Mouse (Mus musculus): ENCODE data around the gene Fcrla.

The Fcrla gene

GRCm38 (mm10) chr1:170929245-170929644 is 1.9 kb upstream of the Fcrla start:
- no peak for DNase-seq (ENCODE audit: low spot score in 2 of 2)

GRCm38 (mm10) chr1:170928467-170928866 is 1.1 kb upstream of the Fcrla start:
- DNase-seq (ENCODE audit: low spot score in 2 of 2): peak; percentile 87 to 89

DNA sequence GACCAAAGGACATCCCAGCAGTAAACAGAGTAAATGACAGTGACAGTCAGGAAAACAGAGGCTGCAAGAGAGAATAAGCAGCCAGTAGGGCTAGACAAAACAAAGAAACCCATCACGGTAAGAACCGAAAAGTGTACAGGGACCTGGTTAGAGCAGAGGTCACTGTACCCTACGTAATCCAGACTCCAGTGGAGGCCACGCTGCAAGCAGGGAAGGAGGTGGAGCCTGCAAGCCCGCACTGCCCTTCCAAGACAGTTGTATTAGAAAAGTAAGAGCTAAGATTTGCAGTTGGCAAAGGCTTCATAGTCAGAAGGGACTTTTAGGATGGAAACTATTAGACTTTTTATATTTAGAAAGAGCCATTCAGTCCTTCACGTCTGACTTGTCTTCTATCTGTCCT is 442 bp downstream of the Fcrla start:
- DNase-seq (ENCODE audit: low spot score in 2 of 2): peak; percentile 38 to 42

DNA sequence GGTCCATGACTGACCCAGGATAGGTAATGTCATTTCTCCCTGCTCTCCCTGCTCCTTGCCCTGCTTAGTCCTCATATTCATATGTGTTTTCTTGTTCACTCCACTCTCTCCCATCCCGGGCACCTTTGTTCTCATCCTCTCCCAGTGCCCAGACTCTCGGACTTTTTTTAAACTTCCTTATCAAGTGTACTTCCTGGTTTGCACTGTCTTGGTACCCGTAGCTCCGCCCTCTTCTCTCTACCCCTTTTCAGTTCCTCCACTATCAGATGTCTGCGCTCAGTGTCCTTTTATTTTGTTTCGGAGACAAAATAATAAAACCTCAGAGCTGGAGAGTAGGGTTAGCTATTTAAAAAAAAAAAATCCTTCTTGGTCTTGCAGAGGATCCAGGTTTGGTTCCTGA is 2.9 kb downstream of the Fcrla start:
- peak; percentile 80 to 84 for DNase-seq (ENCODE audit: low spot score in 2 of 2)

GRCm38 (mm10) chr1:170919308-170919707 is 8.1 kb downstream of the Fcrla start:
- no peak for DNase-seq (ENCODE audit: low spot score in 2 of 2)

- DNase-seq (ENCODE audit: low spot score in 2 of 2): no peak
These were observed 11.7 kb downstream of the Fcrla start for GRCm38 (mm10) chr1:170915657-170916056.

DNA sequence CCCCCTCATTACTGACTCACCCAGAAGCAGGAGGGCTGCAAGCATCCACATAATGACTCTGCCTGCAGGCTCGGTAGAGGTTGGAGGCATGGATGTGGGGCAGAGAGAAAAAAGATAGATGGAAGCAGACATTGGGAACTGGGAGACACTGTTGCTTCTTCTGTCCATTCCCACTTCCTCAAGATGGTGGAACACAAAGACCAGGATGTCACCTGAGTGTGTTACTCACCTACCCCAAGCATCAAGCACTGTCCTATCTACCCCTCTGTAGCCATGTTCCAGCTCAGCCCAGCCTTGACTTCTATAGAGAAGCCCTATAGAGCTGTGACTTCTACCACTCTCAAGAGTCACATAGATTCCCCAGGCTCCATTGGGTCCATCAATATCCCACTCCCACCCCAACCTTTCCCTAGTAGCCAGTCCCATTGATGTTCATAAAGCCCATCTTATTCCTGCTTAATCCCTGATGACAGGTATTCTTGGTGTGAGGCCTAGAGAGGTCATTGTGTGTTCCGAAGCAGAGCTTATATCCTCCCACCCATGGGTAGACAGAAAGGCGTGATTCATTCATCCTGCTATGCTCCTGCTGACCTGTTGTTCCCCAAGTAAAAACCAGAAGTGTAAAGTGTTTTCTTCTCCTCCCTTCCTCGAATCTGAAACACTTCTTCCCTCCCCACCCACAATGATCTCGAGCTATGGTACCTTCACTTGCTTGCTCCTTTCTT is 14.3 kb downstream of the Fcrla start, which contains the start of gene Fcrlb:
Gene Fcrlb (minus strand): TSS at position 51 of the 725 bp plus-strand sequence.
- DNase-seq (ENCODE audit: low spot score in 2 of 2): no peak

DNA sequence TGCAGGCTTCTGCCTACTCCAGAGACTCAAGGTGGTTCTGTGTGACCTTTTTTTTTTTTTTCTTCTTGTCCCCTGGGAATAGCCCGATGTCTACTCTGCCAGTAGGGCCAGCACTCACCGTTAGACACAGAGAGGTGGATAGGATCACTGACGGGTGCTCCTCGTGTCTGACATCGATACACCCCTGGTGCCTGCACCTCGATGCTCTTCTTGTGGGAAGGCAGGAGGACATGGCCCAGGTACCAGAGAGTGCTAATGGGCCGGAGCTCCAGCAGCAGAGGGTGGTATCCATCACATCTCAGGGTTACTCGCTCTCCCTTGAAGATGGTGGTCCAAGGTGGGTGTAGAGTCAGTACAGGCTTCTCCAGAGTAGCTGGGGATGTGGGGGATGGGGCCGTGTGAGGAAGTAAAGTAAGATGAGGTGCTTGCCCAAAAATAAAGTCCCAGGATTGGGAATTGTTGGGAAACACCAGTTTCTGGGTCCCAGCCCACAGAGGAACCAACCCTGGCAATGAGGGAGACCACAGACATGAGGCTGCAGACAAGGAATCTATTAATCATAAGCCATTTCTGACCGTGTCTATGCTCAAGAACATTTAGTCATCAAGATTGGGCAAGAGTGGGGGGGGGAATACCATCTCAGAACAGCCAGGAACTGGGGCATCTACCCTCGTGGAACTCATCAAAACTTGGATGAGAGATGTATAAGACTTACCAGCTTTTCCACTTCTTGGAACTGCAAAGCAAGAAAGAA is 15.3 kb downstream of the Fcrla start:
- DNase-seq (ENCODE audit: low spot score in 2 of 2): no peak

- DNase-seq (ENCODE audit: low spot score in 2 of 2): no peak
These were observed 19.0 kb downstream of the Fcrla start for GRCm38 (mm10) chr1:170908341-170908740.

DNA sequence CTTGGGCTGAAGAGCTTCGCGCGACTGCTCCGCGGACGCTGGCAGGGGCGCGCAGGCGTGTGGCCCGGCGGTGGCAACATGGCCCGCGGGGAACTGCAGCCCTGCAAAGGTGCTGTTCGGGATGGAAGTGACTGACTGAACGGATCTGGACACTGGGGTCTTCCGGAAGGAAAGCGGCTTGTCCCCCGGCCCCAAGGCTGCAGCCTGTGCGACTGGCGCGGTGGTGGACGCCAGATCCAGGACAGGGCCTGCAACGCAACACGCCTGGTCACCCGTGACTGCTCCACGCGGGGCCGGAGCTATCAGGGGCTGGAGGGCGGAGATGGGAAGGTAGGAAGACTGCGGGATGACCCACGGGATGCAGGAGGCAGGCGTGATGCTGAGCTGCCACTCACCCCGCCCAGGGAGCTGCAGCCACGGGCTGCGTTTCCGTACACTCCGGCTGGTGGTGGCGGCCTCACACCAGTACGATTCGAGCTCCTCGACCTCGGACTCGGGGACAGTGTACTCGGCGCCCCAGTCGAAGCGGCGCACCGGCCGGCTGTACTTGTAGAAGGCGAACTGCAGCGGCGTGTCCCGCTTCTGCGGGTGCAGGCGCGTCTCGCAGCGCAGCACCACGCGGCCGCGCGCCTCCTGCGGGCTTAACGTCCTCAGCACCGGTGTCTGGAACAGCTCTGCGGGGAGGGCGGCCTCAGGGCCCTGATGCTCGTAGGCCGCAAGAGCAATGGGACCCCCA is 19.8 kb downstream of the Fcrla start:
- DNase-seq (ENCODE audit: low spot score in 2 of 2): peak; percentile 35 to 41

DNA sequence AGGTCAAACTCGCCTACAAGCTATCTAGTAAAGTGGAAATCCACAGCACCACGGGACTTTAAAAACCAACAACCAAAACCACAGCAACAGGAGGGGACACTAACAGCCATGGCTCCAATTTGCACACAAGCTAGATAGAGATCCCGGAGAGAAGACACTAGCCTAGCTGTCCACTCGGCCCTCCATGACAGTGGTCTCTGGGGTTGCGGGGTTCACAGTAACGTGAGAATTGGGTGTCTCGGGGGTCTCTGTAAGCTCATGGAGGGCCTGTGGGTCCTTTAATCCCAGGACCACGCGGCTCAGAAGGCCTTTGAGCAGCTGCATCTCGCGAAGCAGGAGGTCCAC is 20.3 kb downstream of the Fcrla start:
- no peak for DNase-seq (ENCODE audit: low spot score in 2 of 2)

GRCm38 (mm10) chr1:170903485-170903884 is 23.9 kb downstream of the Fcrla start:
- no peak for DNase-seq (ENCODE audit: low spot score in 2 of 2)

DNA sequence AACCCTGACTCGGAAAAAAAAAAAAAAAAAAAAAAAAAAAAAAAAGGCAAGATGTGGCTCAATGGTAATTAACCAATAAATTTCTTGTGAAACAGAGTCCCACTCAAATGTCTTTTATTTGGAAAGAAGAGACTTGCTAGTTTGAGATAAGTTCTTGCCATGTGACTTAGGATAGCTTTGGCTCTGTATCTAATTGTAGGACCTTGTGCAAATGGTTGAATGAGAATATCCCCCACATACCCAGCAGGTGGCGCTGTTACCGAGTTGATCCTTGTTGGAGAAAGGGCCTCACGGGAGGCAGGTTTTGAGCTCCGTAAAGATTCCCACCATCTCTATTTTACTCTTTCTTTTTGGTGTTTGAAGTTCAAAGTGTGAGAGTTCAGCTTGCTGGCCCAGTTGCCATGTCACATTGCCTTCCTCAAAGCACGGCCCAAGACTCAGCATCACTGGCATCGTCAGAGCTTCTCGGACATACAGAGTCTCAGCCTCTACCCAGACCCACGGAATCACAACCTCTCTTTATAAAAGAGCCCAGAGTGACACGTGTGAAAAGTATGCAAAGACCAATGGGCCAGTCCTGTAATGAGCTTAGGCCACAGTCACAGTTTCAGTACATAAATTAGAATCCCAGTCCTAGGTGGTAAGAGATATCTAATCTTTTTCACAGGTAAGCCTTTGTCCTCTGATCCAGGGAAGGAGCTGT is 25.7 kb downstream of the Fcrla start:
- DNase-seq (ENCODE audit: low spot score in 2 of 2): peak; percentile 80 to 87

DNA sequence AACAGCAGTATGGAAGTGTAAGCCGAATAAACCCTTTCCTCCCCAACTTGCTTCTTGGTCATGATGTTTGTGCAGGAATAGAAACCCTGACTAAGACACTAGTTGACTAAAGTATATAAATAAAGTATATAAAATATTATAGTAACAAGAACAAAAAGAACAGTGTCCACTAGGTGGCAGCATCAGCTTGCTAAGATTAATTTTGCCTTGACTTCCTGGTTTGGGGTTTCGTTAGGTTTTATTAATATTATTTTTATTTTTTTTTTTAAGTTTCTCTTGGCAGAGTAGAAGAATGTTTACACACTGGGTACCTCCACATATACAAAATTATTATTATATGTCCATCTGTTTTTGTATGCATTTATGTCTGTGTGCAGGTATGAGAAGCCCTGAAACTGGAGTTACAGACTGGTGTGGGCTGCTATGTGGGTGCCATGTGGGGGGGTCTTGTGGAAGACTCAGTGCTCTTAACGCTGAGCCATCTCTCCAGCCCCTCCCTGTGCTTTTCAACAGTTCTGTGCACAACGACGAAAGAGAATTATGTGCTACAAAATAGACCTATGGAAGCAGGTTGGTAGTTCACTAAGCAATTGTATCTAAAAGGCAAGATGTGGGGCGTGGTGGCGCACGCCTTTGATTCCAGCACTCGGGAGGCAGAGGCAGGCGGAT is 26.4 kb downstream of the Fcrla start:
- DNase-seq (ENCODE audit: low spot score in 2 of 2): peak; percentile 33 to 68

DNA sequence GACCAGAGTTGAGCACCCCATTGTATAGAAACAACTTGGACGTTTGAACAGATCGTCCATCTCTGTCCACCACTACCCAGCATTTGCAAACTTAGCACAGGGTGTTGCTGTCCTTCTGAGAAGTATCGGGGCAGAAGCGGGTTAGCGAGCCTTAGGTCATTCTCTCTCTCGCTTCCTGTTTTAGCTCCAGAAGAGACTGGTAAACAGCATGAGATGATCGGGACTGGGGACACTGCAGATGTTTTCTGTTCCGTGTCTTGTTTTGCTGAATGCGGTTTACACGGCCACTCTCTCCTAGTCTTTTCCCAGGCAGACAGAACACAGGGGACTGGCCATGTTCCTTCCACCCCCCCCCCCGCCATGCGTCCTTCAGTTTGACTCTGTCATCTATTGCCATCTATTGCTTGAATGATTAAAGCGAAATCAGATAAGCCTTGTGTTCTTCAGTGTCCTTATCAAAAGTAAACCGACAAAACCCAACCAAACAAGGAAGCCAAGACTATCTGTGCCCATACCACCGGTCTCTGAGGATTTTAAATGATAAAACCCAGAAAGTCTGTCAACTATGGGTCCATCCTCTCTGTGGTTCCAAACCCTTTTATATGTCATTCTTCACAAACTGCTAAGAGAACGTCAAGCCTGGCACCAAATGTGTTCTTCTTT is 28.8 kb downstream of the Fcrla start:
- DNase-seq (ENCODE audit: low spot score in 2 of 2): peak; percentile 45 to 50

DNA sequence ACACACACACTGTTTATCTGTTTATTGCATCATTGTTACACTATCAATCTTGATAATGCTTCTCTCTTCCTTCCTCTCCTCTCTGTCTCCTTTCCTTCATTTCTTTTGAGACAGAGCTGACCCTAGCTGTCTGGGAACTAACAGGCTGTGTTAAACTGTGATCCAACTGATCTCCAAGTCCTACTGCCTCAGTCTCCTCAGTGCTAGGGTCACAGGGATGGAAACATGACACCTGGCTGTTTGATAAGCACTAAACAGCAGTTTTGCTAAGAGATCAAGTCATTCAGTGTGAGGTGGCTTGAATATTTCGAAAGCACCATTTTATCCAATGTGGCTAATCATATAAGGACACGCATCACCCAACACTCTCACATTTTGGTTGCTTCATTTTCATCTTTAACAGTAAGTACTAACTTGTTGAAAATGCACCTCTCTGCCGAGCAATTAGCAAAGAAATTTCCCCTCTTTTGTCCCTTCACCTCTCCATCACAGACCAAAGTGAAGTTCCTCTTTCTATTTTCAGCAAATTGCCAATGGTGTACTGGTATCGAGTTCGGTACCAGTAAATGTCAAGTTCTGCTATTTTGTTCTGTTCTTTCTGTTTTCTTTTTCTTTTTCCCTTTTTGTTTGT is 30.6 kb downstream of the Fcrla start:
- peak; percentile 12 to 27 for DNase-seq (ENCODE audit: low spot score in 2 of 2)

- DNase-seq (ENCODE audit: low spot score in 2 of 2): peak in 1 of 2 experiments; percentile 53
These were observed 32.5 kb downstream of the Fcrla start for GRCm38 (mm10) chr1:170894603-170895602.

DNA sequence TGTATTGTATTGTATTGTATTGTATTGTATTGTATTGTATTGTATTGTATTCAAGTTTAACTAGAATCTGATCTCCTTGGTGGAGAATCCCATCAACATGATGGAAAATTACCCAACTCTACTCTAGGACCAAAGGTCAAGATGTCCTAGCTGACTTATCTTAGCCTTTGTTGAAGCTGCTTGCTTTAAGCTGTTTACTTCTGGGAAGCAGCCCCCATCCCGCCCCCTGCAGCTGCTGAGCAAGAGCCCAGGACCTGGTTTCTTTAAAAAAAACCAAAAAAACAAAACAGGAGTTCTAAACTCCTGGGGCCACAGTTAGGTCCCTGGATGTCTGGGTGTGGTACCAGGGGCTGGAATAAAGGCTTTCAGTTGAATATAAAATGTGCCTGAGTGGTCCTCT is 35.1 kb downstream of the Fcrla start:
- no peak for DNase-seq (ENCODE audit: low spot score in 2 of 2)

- no peak for DNase-seq (ENCODE audit: low spot score in 2 of 2)
These were observed 35.7 kb downstream of the Fcrla start for GRCm38 (mm10) chr1:170891646-170892045.

Measured in spleen, postnatal 36 days (tissue).